Mouse (Mus musculus) layer of hippocampus, postnatal 25 days (tissue): ENCODE measurements around the gene Swt1. TPM values are rescaled to one million over a fixed set of nuclear protein-coding genes. Genes with fewer than 3 reads are reported as not detected.

Experiments used
- DNase-seq, 2 experiments: peaks; one replicate each; pipeline ENCODE4 v3.0.0; 2022; ENCODE audit warnings: mixed read lengths in 2 of 2, low spot score in 1 of 2; ENCODE audit errors: extremely low spot score in 1 of 2
- microRNA-seq, 2 experiments: library from miRNA; unstranded; fragments of <30 nt; microRNA quantifications; one replicate each; pipeline ENCODE4 v1.2.0; 2021
- total RNA-seq, 2 experiments: library from RNA; stranded (reverse); gene quantifications; 2 replicates each; pipeline ENCODE4 v1.2.3; 2021

Swt1 gene
- total RNA-seq, 2 experiments from 2014 or later, result 11.8 to 12.3 TPM

DNA sequence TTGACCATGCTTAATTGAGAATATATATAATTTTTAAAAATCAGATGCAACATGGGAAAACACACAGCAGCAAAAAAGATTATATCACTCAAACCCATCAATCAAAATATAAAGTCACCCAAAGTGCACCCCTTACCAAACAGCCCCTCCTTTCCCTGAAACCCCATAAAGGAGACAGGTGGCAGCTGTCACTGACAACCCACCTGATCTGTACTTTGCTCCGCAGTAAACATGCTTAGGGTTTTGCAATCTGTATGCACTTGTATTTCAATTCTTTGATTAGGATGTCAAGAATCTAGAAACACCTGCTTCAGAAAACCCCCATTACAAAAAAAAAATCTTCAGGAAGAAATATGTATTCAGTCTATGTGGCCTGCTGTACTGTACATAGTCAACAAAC, 102.9 kb downstream of the Swt1 start:
- no peak for DNase-seq

DNA sequence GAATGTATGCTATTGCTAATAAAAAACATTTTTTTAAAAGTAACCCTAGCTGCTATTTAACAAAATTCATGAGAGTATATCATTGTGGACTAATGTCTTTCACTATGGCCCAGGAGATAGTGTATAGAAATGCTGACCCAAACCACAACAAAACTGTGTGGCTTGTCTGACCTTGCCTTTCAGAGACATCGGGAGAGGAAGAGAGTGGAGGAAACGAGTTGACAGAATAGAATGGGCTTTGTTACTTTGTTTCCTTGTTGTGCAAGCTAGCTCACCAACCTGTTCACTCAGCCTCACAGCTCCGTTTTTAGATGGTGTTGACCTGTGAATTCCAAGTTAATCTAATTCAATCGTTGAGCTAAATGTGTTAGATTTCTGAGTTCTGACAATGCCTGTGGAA, 107.8 kb downstream of the Swt1 start:
- no peak for DNase-seq

DNA sequence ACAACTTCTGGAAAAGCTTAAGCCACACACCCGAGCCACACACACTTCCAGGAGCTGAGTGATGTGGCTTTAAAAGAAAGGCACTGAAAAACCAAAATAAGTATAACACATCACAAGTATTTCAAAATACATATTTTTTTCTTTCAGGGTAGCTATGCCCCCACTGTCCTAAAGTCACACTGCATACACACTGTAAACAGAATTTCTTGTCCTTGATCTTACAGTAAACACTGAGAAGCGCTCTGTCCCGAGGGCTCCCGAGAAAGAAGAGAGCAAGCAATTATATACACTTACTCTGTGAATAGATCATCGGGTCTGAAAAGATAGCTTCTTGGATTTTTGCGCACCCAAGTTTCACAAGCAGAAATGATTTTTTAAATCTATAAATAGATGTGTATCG, 109.0 kb downstream of the Swt1 start:
- no peak for DNase-seq

Small RNA genes lying within 50 kb of the gene (microRNA-seq; reads per million reads assigned to microRNA genes)
- gene Mir7682, result 2.4 to 3.2 reads per million in 2 experiments

Other genes with a start within 250 kb of the Swt1 start
- gene Gm47985, start 245.9 kb downstream of the Swt1 start, total RNA-seq, result not detected
- not detected for gene Gm8947, start 236.1 kb downstream of the Swt1 start, total RNA-seq
- not detected for gene Gm47995, start 230.0 kb downstream of the Swt1 start, total RNA-seq
- not detected for gene 3110040M04Rik, start 224.3 kb downstream of the Swt1 start, total RNA-seq
- not detected for gene Gm47996, start 218.3 kb downstream of the Swt1 start, total RNA-seq
- 10 to 100 TPM; 86.8 to 99.2 TPM for gene Ivns1abp, start 84.0 kb downstream of the Swt1 start, total RNA-seq
- gene Trmt1l, start 87 bp upstream of the Swt1 start, total RNA-seq, result 10 to 100 TPM; 31.1 to 32.4 TPM
- gene Rnf2, start 72.5 kb upstream of the Swt1 start, total RNA-seq, result 10 to 100 TPM; 39.1 to 44.7 TPM
- gene Fam129a, start 142.7 kb upstream of the Swt1 start, total RNA-seq, result 1 to 10 TPM; 1.7 to 2.4 TPM